Mouse (Mus musculus): Measurements from ENCODE around the gene Tbc1d10a.

GRCm38 (mm10) chr11:4189182-4189581 lies 2.6 kb downstream of the Tbc1d10a start:
- TF ChIP-seq TAL1 (IDR thresholded peaks at IDR 0.05; ENCODE audit: low read length) (no peak), GATA1 (IDR thresholded peaks at IDR 0.05; ENCODE audit: low read length) (no peak)

All from erythroblast, embryonic 14.5 days (primary cell).